13 mouse cellular contexts compared by ENCODE assay signal in the genomic region with DNA sequence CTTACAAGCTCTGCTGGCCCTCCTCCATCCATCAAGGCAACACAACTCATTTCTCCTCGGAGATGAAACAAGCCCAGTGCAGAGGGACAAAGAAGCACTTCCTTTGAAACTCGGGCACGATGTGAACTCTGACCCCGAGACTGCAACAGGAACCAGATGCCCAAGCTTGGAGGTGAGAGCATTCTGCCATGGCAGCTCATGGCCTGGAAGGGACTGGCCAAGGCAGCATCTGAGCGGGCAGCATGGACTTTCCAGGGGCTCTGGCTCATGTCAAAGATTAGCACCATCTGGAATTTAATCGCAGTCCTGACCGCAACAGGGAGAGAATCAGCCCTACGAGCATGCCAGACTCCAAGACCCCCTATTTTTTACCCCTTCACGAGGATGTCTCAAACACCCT.
DNase-seq lines count a peak whose midpoint lies in the region; ATAC-seq and TF ChIP-seq lines count a peak whose summit lies in the region.
"Had no signal": no experiment of that assay in that cellular context is flagged by ENCODE, and none has a peak within 500 bp of the region (broad histone marks: within the 10 kb centered on the region; RNA-seq: fewer than 3 reads in every experiment).

No protein-coding gene starts in this region.

- no peak overlapping the region for H3K9ac ChIP-seq in forebrain, embryonic 11.5 days (ENCODE audit: low read length)
- H3K9ac ChIP-seq in forebrain, embryonic 16.5 days (replicated peaks; ENCODE audit: low read depth, low read length), result no peak overlapping the region
- H3K9ac ChIP-seq in hindbrain, postnatal 0 days (replicated peaks; ENCODE audit: low read length), result no peak overlapping the region
- H3K9ac ChIP-seq in neural tube, embryonic 15.5 days (replicated peaks), result no peak overlapping the region

- H3K27me3 ChIP-seq in forebrain, embryonic 11.5 days (ENCODE audit: control insufficient read depth, insufficient read depth, low read length), result no peaks in the 10 kb centered on the region; the same call in 1 of the 2 replicates
- H3K27me3 ChIP-seq in forebrain, embryonic 16.5 days (replicated peaks; ENCODE audit: control insufficient read depth, insufficient read depth, low read length), result no peaks in the 10 kb centered on the region
- no peaks in the 10 kb centered on the region for H3K27me3 ChIP-seq in hindbrain, postnatal 0 days (ENCODE audit: insufficient read depth, low read length)
- no peaks in the 10 kb centered on the region for H3K27me3 ChIP-seq in neural tube, embryonic 15.5 days (replicated peaks)

- peak; percentile 48 for DNase-seq in forebrain, embryonic 11.5 days (ENCODE audit: low spot score)
- DNase-seq in left cerebral cortex, postnatal 4 days, result peak; percentile 61
- DNase-seq in left cerebral cortex, adult 8-10 months (ENCODE audit: low spot score in 2 of 2), result no peak
- DNase-seq in hindbrain, postnatal 0 days (ENCODE audit: low spot score), result peak; percentile 56
- DNase-seq in layer of hippocampus, adult 18-20 months (ENCODE audit: low spot score in 2 of 2), result no peak
- DNase-seq in right cerebral cortex, postnatal 4 days, result no peak
- DNase-seq: adrenal gland, postnatal 36 days; cerebellum, adult 11-12 months; gastrocnemius, adult 2 months; kidney, adult 8-10 months; layer of hippocampus, adult 9-11 months had no signal

- H3K9me3 ChIP-seq in forebrain, embryonic 11.5 days (ENCODE audit: control insufficient read depth, low read length), result no peaks in the 10 kb centered on the region
- H3K9me3 ChIP-seq in forebrain, embryonic 16.5 days (ENCODE audit: control insufficient read depth, low read length), result no peaks in the 10 kb centered on the region
- no peaks in the 10 kb centered on the region for H3K9me3 ChIP-seq in hindbrain, postnatal 0 days (ENCODE audit: low read length)
- no peaks in the 10 kb centered on the region for H3K9me3 ChIP-seq in neural tube, embryonic 15.5 days (replicated peaks)

- H3K4me1 ChIP-seq in forebrain, embryonic 11.5 days (replicated peaks; ENCODE audit: control insufficient read depth, insufficient read depth, low read length), result peaks cover 15% of the 10 kb centered on the region
- H3K4me1 ChIP-seq in forebrain, embryonic 16.5 days (replicated peaks; ENCODE audit: control insufficient read depth, insufficient read depth, low read length), result peaks cover 31% of the 10 kb centered on the region
- peaks cover 22% of the 10 kb centered on the region for H3K4me1 ChIP-seq in hindbrain, postnatal 0 days (ENCODE audit: insufficient read depth, low read length)
- H3K4me1 ChIP-seq in neural tube, embryonic 15.5 days, result peaks cover 39% of the 10 kb centered on the region

- H3K4me3 ChIP-seq in forebrain, embryonic 11.5 days (ENCODE audit: low read depth, low read length), result no peak overlapping the region
- H3K4me3 ChIP-seq in forebrain, embryonic 16.5 days (replicated peaks; ENCODE audit: low read length), result no peak overlapping the region
- H3K4me3 ChIP-seq in hindbrain, postnatal 0 days (ENCODE audit: low read length), result no peak overlapping the region
- no peak overlapping the region for H3K4me3 ChIP-seq in neural tube, embryonic 15.5 days (replicated peaks)
- H3K4me3 ChIP-seq: gastrocnemius, adult 2 months had no signal

- no peak for TF ChIP-seq CTCF in hindbrain, postnatal 0 days (IDR thresholded peaks at IDR 0.05; ENCODE audit: low read depth)

- no peak for ATAC-seq in forebrain, embryonic 11.5 days (replicated peaks; ENCODE audit: low FRiP score)
- no peak for ATAC-seq in forebrain, embryonic 16.5 days
- peak; percentile 33 for ATAC-seq in hindbrain, postnatal 0 days
- ATAC-seq in neural tube, embryonic 15.5 days (ENCODE audit: low FRiP score), result no peak

- 46% methylated on average over 9 of the region's 9 CpGs for WGBS in forebrain, embryonic 11.5 days
- WGBS in forebrain, embryonic 16.5 days, result 42% methylated on average over 9 of the region's 9 CpGs
- 30% methylated on average over 9 of the region's 9 CpGs for WGBS in hindbrain, postnatal 0 days
- 45% methylated on average over 9 of the region's 9 CpGs for WGBS in neural tube, embryonic 15.5 days

- no peak overlapping the region for H3K4me2 ChIP-seq in forebrain, embryonic 11.5 days (ENCODE audit: low read depth, low read length, severe bottlenecking)
- H3K4me2 ChIP-seq in forebrain, embryonic 16.5 days (ENCODE audit: low read length), result no peak overlapping the region
- no peak overlapping the region for H3K4me2 ChIP-seq in hindbrain, postnatal 0 days (ENCODE audit: low read depth, low read length)
- H3K4me2 ChIP-seq in neural tube, embryonic 15.5 days, result no peak overlapping the region

- intact Hi-C loops in left cerebral cortex, postnatal 4 days (cut with DNase I), result no loop called here

- H3K36me3 ChIP-seq in forebrain, embryonic 11.5 days (ENCODE audit: control insufficient read depth, insufficient read depth, low read length), result no peaks in the 10 kb centered on the region
- no peaks in the 10 kb centered on the region for H3K36me3 ChIP-seq in forebrain, embryonic 16.5 days (ENCODE audit: control insufficient read depth, insufficient read depth)
- no peaks in the 10 kb centered on the region for H3K36me3 ChIP-seq in hindbrain, postnatal 0 days (ENCODE audit: insufficient read depth, low read length)
- no peaks in the 10 kb centered on the region for H3K36me3 ChIP-seq in neural tube, embryonic 15.5 days

- 0 out of 2 replicates have a peak overlapping the region, but pooled peaks have one; percentile 4 for H3K27ac ChIP-seq in forebrain, embryonic 11.5 days (ENCODE audit: low read depth, low read length)
- H3K27ac ChIP-seq in forebrain, embryonic 16.5 days (ENCODE audit: low read length), result no peak overlapping the region
- no peak overlapping the region; the same call in 1 of the 2 replicates for H3K27ac ChIP-seq in hindbrain, postnatal 0 days
- H3K27ac ChIP-seq in neural tube, embryonic 15.5 days (replicated peaks), result 0 out of 2 replicates have a peak overlapping the region, but pooled peaks have one; percentile 28
- H3K27ac ChIP-seq: gastrocnemius, adult 2 months had no signal

Comparison
In these comparisons a context has a peak if more than half of its experiments do, and no peak if none do; other contexts are left out.
1. DNase-seq: peak in forebrain, embryonic 11.5 days (single experiment), left cerebral cortex, postnatal 4 days (single experiment) and hindbrain, postnatal 0 days (single experiment); none in left cerebral cortex, adult 8-10 months (0 of 2), layer of hippocampus, adult 18-20 months (0 of 2) and right cerebral cortex, postnatal 4 days (single experiment).
2. H3K27ac ChIP-seq: peak in forebrain, embryonic 11.5 days (single experiment) and neural tube, embryonic 15.5 days (single experiment); none in forebrain, embryonic 16.5 days (single experiment) and hindbrain, postnatal 0 days (single experiment).